Mouse (Mus musculus): ENCODE measurements at regions not wholly inside any gene's neighbourhood (a gene's known extent, or its start where the extent isn't known, plus 50 kb on each side); places are given as distances from the start of the nearest gene placed in this dataset.

DNA sequence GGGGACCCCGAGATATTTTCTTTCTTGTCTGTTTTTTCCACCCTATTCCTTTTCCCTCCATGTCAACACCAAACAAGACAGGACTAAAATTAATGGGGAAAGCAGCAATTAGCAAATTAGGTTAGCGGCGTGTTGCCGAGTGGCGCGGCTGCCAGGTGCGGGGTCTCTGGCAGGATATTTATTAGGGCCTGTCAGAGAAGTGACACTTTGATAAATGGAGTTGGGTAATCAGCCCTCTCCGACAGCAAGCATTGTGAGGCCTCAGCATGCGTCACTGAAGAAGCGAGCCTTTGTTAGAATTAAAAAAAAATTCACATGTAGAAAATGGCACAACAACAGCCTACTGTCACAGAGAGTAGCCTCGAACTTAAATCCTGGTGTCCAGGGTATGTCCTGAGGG lies 162.3 kb downstream of the Dhx35 start:
- ATAC-seq (ENCODE audit: low FRiP score, low read depth) = no peak
- Histone ChIP-seq H3K27ac (no peak overlapping the region), H3K4me2 (replicated peaks) (no peak overlapping the region), H3K27me3 (peaks cover 4% of the 10 kb centered on the region; the same call in 1 of the 2 replicates), H3K9me3 (no peaks in the 10 kb centered on the region), H3K9ac (no peak overlapping the region), H3K4me1 (no peaks in the 10 kb centered on the region), H3K36me3 (no peaks in the 10 kb centered on the region), H3K4me3 (no peak overlapping the region)
- WGBS = 21% methylated on average over 11 of the region's 11 CpGs

DNA sequence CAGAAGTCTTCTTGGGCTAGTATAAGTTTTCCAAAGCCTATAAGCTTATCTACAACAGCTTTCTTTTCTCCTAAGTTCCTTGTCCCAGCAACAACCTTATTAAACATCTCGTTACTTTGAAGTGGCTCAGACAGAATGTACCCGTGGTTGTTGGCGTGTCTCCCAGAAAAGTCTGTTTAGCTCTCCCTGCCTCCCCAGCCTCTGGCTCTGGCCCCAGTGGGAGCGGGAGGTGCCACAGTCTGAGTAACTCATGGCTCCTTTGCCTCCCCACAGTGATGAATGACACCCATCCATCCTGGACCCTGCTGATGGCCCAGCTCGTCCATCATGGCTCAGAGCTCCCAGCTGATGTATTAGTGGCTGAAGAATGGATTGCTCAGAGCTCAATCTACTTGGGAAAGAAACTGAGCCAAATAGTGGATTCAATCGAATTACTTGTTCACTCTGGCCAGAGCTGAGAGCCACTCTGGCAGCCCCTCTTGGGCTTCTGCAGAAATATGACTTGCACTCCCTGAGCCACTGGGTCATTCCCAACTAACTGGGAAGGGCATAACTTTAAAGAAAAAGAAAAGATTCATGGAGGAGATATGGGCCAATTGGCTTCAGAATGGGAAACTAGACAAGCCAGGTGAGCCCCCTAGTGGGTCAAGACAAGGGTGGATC lies 170.5 kb downstream of the Dhx35 start:
- Histone ChIP-seq H3K9me3 (no peaks in the 10 kb centered on the region), H3K9ac (no peak overlapping the region), H3K27me3 (no peaks in the 10 kb centered on the region), H3K4me3 (no peak overlapping the region), H3K4me2 (replicated peaks) (no peak overlapping the region), H3K4me1 (no peaks in the 10 kb centered on the region), H3K36me3 (no peaks in the 10 kb centered on the region), H3K27ac (no peak overlapping the region)
- 71% methylated on average over 6 of the region's 6 CpGs for WGBS
- no peak for ATAC-seq (ENCODE audit: low FRiP score, low read depth)

DNA sequence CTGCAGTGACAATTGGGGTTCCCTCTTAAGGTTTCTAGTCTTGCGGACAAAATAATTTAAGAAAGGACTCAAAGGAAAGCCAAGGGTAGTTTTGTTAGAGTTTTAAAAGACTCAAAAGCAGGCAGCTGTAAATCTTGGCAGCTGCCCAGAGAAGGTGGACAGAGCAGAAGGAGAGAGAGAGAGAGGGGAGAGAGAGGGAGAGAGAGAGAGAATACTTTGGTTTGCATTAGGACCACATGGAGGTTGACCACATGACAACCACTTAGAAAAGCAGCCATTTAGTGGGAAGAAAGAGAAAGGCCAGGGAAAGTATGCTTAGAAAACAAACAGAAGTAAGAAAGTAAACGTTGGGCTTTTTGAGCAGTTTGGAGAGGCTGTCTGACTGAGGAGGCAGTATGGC lies 177.6 kb downstream of the Dhx35 start:
- H3K36me3 ChIP-seq = no peaks in the 10 kb centered on the region
- H3K27me3 ChIP-seq = no peaks in the 10 kb centered on the region
- H3K27ac ChIP-seq = no peak overlapping the region
- H3K4me2 ChIP-seq (replicated peaks) = no peak overlapping the region
- 57% methylated on average over 2 of the region's 2 CpGs for WGBS
- no peak overlapping the region for H3K4me3 ChIP-seq
- H3K9me3 ChIP-seq = no peaks in the 10 kb centered on the region
- no peaks in the 10 kb centered on the region for H3K4me1 ChIP-seq
- H3K9ac ChIP-seq = no peak overlapping the region
- no peak for ATAC-seq (ENCODE audit: low FRiP score, low read depth)

GRCm38 (mm10) chr2:158985529-158986148 lies 191.0 kb downstream of the Dhx35 start:
- no peak for ATAC-seq (ENCODE audit: low FRiP score, low read depth)
- no peak overlapping the region for H3K4me3 ChIP-seq
- H3K4me1 ChIP-seq = no peaks in the 10 kb centered on the region
- no peak overlapping the region for H3K9ac ChIP-seq
- H3K4me2 ChIP-seq (replicated peaks) = no peak overlapping the region
- H3K9me3 ChIP-seq = no peaks in the 10 kb centered on the region
- H3K36me3 ChIP-seq = no peaks in the 10 kb centered on the region
- no peak overlapping the region for H3K27ac ChIP-seq
- 79% methylated on average over 17 of the region's 17 CpGs for WGBS
- H3K27me3 ChIP-seq = no peaks in the 10 kb centered on the region

DNA sequence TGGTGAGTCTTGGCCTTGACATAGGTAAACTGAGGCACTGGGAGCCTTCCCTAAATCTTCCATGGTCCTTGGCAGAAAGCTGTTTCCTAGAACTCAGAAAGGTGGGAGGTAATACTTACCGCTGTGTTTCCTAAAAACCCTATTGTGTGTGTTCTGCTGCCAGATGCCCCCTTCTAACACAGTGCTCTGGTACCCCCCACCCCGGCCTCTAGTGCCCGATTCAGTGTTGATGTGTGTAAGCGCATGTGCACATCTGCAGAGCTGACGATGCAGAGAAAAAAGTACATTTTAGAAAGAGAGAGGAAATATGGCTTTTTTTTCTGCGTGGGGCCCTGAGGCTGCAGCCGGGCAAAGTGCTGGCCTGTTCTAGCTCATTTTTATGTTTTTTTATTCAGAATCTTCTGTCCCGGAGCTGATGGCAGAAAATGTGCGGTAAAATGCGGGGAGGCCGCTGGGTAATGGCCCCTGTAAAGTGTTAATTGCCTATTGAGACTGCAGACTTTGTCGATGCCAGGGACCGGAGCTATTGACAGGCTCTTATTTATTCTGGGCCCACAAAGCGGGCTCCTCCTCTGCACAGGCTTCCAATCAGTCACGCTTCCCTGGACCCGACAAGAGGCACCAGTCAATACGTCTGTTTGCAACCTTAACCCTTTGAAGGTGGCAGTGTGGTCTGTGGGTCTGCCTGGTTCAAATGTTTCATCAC lies 208.0 kb downstream of the Dhx35 start:
- no peak for ATAC-seq (ENCODE audit: low FRiP score, low read depth)
- peaks cover 10% of the 10 kb centered on the region for H3K27me3 ChIP-seq
- no peak overlapping the region for H3K4me3 ChIP-seq
- H3K9ac ChIP-seq = no peak overlapping the region
- H3K36me3 ChIP-seq = no peaks in the 10 kb centered on the region
- peaks cover 18% of the 10 kb centered on the region for H3K4me1 ChIP-seq
- H3K4me2 ChIP-seq (replicated peaks) = peak overlapping the region; percentile 46
- no peak overlapping the region for H3K27ac ChIP-seq
- 17% methylated on average over 17 of the region's 17 CpGs for WGBS
- no peaks in the 10 kb centered on the region for H3K9me3 ChIP-seq

DNA sequence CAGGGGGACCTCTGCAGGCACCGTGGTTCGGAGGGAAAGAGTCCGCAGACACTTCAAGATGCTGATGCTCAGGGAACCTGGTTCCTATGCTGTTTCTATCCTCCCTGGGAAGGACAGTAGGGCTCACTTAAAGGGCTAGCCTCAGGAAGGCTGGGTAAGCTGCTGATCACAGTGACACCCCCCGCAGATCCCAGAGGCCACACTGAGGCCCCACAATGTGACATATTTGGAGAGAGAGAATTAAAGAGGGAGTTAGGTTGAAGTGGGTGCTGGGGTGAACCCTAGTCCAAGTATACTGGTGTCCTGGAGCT lies 208.5 kb downstream of the Dhx35 start:
- no peak overlapping the region for H3K4me3 ChIP-seq
- ATAC-seq (ENCODE audit: low FRiP score, low read depth) = no peak
- H3K36me3 ChIP-seq = no peaks in the 10 kb centered on the region
- no peak overlapping the region for H3K9ac ChIP-seq
- WGBS = 50% methylated on average over 4 of the region's 4 CpGs
- H3K27ac ChIP-seq = no peak overlapping the region
- peaks cover 10% of the 10 kb centered on the region for H3K27me3 ChIP-seq
- peaks cover 18% of the 10 kb centered on the region for H3K4me1 ChIP-seq
- H3K9me3 ChIP-seq = no peaks in the 10 kb centered on the region
- peak overlapping the region; percentile 46; the same call in 1 of the 2 replicates for H3K4me2 ChIP-seq (replicated peaks)

DNA sequence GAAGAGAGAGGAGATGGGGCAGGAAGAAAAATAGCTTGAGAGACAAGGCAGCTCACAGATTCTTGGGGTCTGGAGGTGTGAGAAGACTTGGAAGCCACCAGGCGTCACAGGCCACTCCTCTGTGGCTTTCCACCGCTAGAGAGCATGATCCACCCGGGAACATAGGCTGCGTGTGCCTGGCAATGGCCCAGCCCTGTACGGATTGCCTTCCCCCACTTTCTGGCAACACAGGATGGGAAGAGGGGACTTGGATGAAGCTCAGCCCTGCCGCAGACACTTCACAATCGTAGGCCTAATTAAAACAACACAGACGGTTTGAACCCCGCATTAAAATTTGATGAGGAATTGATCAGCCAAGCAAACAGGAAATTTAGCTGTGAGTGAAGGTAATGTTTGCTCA lies 209.8 kb downstream of the Dhx35 start:
- H3K27me3 ChIP-seq = peaks cover 10% of the 10 kb centered on the region
- H3K4me3 ChIP-seq = no peak overlapping the region
- no peak for ATAC-seq (ENCODE audit: low FRiP score, low read depth)
- peaks cover 18% of the 10 kb centered on the region for H3K4me1 ChIP-seq
- H3K9ac ChIP-seq = no peak overlapping the region
- H3K27ac ChIP-seq = no peak overlapping the region
- H3K4me2 ChIP-seq (replicated peaks) = no peak overlapping the region
- H3K36me3 ChIP-seq = no peaks in the 10 kb centered on the region
- H3K9me3 ChIP-seq = no peaks in the 10 kb centered on the region
- 48% methylated on average over 9 of the region's 9 CpGs for WGBS

DNA sequence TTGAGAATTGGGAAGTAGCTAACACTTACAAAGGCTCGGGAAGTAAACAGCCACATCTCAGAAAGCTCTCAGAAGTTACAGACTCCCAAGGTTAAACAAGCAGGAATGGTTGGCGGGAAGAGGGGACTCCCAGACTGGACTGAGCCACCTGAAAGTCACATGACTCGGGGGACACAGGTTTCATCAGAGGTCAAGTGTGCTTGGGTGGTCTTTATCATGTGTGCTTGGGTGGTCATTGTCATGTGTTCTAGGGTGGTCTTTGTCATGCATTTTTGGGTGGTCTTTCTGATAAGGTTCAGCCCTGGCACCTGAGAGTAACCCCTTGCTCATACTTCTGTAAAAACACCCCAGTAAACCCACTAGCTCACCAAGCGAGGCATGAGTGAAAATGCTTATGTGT lies 218.1 kb downstream of the Dhx35 start:
- Histone ChIP-seq H3K27ac (no peak overlapping the region), H3K27me3 (peaks cover 4% of the 10 kb centered on the region; the same call in 1 of the 2 replicates), H3K4me3 (no peak overlapping the region), H3K9ac (no peak overlapping the region), H3K4me1 (no peaks in the 10 kb centered on the region), H3K4me2 (replicated peaks) (no peak overlapping the region), H3K9me3 (peaks cover 4% of the 10 kb centered on the region; the same call in 1 of the 2 replicates), H3K36me3 (no peaks in the 10 kb centered on the region)
- 80% methylated on average over 4 of the region's 4 CpGs for WGBS
- ATAC-seq (ENCODE audit: low FRiP score, low read depth) = no peak

- Histone ChIP-seq H3K4me3 (no peak overlapping the region), H3K4me1 (no peaks in the 10 kb centered on the region), H3K9ac (no peak overlapping the region), H3K27me3 (peaks cover 4% of the 10 kb centered on the region; the same call in 1 of the 2 replicates), H3K9me3 (peaks cover 4% of the 10 kb centered on the region; the same call in 1 of the 2 replicates), H3K27ac (no peak overlapping the region), H3K36me3 (no peaks in the 10 kb centered on the region), H3K4me2 (replicated peaks) (no peak overlapping the region)
- no peak for ATAC-seq (ENCODE audit: low FRiP score, low read depth)
- WGBS = 78% methylated on average over 8 of the region's 8 CpGs
Observed at GRCm38 (mm10) chr2:159014553-159014952, 219.9 kb downstream of the Dhx35 start.

DNA sequence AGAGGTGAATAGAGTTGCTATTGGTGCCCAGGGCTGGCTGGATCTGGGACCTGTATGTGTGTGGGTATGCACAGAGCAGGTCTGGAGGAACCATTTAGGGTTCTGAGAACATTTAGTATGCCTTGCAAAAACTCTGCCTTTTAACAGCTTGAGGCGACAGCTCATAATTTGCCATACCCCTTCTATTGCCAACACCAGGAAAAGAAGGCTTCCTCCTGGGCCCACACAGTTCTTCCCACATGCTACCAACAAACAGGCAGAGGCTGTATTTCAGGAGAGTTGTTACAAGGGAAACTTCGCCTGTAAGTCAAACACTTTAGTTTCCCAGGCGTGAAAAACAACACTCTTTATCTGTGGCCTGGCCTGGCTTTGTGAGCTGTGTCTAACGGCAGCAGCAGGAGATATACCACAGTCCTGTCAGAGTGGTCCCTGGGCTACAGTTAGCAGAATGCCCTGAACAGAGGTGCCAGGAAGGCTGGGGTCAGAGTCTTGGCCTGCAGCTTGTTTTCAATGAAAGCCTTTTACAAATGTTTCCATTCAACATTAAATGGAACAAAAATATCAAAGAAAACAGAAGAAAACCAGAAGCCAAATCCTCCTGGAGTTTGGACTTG lies 225.4 kb downstream of the Dhx35 start:
- peaks cover 3% of the 10 kb centered on the region; the same call in 1 of the 2 replicates for H3K27me3 ChIP-seq
- ATAC-seq (ENCODE audit: low FRiP score, low read depth) = no peak
- H3K4me2 ChIP-seq (replicated peaks) = no peak overlapping the region
- H3K36me3 ChIP-seq = no peaks in the 10 kb centered on the region
- 29% methylated on average over 4 of the region's 4 CpGs for WGBS
- peak overlapping the region; percentile 67; the same call in 1 of the 2 replicates for H3K27ac ChIP-seq
- peaks cover 13% of the 10 kb centered on the region for H3K4me1 ChIP-seq
- H3K9me3 ChIP-seq = no peaks in the 10 kb centered on the region
- no peak overlapping the region for H3K9ac ChIP-seq
- H3K4me3 ChIP-seq = no peak overlapping the region

DNA sequence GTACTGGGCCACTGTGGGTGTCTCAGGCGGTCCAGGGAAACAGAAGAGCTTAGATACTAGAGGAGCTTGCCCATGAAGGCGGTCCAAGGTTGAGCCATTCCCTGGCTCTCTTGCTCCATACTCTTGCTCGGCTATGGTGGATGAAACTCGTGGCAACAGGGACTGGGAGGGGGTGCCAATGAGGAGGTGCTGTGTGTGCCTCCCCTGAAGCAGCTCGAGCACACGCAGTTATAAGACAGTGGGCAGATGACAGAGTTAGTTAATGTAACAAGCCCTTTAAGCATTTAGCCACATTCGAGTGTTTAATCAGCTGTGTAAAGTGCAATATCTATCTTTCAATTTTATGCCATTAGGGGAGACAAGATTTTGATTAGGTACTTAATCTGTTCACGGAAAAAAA lies 237.5 kb downstream of the Dhx35 start:
- no peaks in the 10 kb centered on the region for H3K27me3 ChIP-seq
- no peak overlapping the region for H3K4me3 ChIP-seq
- H3K36me3 ChIP-seq = no peaks in the 10 kb centered on the region
- no peak for ATAC-seq (ENCODE audit: low FRiP score, low read depth)
- H3K27ac ChIP-seq = no peak overlapping the region
- H3K9me3 ChIP-seq = no peaks in the 10 kb centered on the region
- no peak overlapping the region for H3K4me2 ChIP-seq (replicated peaks)
- H3K4me1 ChIP-seq = no peaks in the 10 kb centered on the region
- H3K9ac ChIP-seq = no peak overlapping the region
- 37% methylated on average over 8 of the region's 8 CpGs for WGBS

DNA sequence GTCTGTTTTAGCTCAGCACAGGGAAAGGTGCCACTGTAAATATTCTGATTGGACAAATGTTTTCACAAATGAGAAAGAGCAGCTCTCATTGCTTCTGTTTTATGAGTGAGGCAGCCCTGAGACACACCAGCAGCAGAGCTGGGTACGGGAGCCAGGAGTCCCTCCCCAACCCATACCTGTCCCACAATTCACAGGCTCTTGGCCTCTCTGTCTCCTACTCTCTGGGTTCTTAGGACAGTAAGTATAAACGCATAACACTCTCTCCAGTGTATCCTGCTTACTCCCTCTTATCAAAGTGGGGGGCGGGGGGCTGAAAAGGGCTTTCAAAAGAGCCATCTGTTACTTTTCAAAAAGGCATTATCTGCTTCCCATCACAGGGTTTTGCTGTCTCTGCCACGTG lies 245.3 kb downstream of the Dhx35 start:
- WGBS = 33% methylated on average over 4 of the region's 4 CpGs
- Histone ChIP-seq H3K9me3 (no peaks in the 10 kb centered on the region), H3K9ac (no peak overlapping the region), H3K27ac (no peak overlapping the region), H3K4me1 (no peaks in the 10 kb centered on the region), H3K4me3 (no peak overlapping the region), H3K27me3 (no peaks in the 10 kb centered on the region), H3K4me2 (replicated peaks) (no peak overlapping the region), H3K36me3 (no peaks in the 10 kb centered on the region)
- ATAC-seq (ENCODE audit: low FRiP score, low read depth) = no peak
